Mouse (Mus musculus) effector memory CD4-positive, alpha-beta T cell, adult 5 months (primary cell): ENCODE data around the gene Olfr348. TPM values are rescaled to one million over a fixed set of nuclear protein-coding genes. Genes with fewer than 3 reads are reported as not detected.

Experiments
- polyA plus RNA-seq: library from polyadenylated mRNA; unstranded; fragments of 100-300 nt; shearing (Covaris generic); gene quantifications from one replicate; pipeline ENCODE4 v1.2.1, GENCODE M21; 2017

Gene Olfr348
- polyA plus RNA-seq: not detected

GRCm38 (mm10) chr2:36783976-36784375 lies at the start of gene Olfr348:
TSS of gene Olfr348 (plus strand) at chr2:36784276.

GRCm38 (mm10) chr2:36790238-36790637 lies 6.2 kb downstream of the Olfr348 start, which contains the start of gene Olfr50:
TSS of gene Olfr50 (plus strand) at chr2:36790538.

GRCm38 (mm10) chr2:36816932-36817331 lies 32.9 kb downstream of the Olfr348 start, which contains the start of gene Olfr3:
TSS of gene Olfr3 (minus strand) at chr2:36817032.

Other genes with a start within 250 kb of the Olfr348 start
- not detected for gene Olfr344, start 217.6 kb upstream of the Olfr348 start, polyA plus RNA-seq
- gene Olfr345, start 144.2 kb upstream of the Olfr348 start, polyA plus RNA-seq: not detected
- not detected for gene Olfr346, start 98.5 kb upstream of the Olfr348 start, polyA plus RNA-seq
- gene Olfr347, start 52.4 kb upstream of the Olfr348 start, polyA plus RNA-seq: not detected
- gene Olfr50, start 6.3 kb downstream of the Olfr348 start, polyA plus RNA-seq: not detected
- gene Olfr3, start 32.8 kb downstream of the Olfr348 start, polyA plus RNA-seq: not detected
- not detected for gene Olfr350, start 62.0 kb downstream of the Olfr348 start, polyA plus RNA-seq
- not detected for gene Olfr351, start 78.4 kb downstream of the Olfr348 start, polyA plus RNA-seq
- not detected for gene Olfr352, start 84.2 kb downstream of the Olfr348 start, polyA plus RNA-seq
- gene Olfr353, start 108.7 kb downstream of the Olfr348 start, polyA plus RNA-seq: not detected
- 0.06 TPM for gene Olfr354, start 121.4 kb downstream of the Olfr348 start, polyA plus RNA-seq
- 0.26 TPM for gene Olfr355, start 144.6 kb downstream of the Olfr348 start, polyA plus RNA-seq
- not detected for gene Olfr356, start 152.8 kb downstream of the Olfr348 start, polyA plus RNA-seq
- gene Olfr357, start 209.6 kb downstream of the Olfr348 start, polyA plus RNA-seq: not detected
- gene Olfr358, start 225.1 kb downstream of the Olfr348 start, polyA plus RNA-seq: not detected